Mouse (Mus musculus) ES-Bruce4 (cell line): ENCODE data around the gene 1700012B09Rik. TPM values are rescaled to one million over a fixed set of nuclear protein-coding genes. Genes with fewer than 3 reads are reported as not detected.

Source experiments
- H3K27ac ChIP-seq: 2 replicates; pipeline ENCODE4 v1.5.1; 2012; ENCODE audit warnings: low read length, inconsistent platforms; ENCODE audit not compliant: insufficient read depth
- H3K27me3 ChIP-seq: 2 replicates; pipeline ENCODE4 v1.6.1; 2012; ENCODE audit warnings: mild to moderate bottlenecking, low read length, inconsistent platforms; ENCODE audit not compliant: control insufficient read depth, poor library complexity, insufficient read depth, severe bottlenecking
- H3K36me3 ChIP-seq: 2 replicates; pipeline ENCODE4 v1.6.1; 2012; ENCODE audit warnings: inconsistent platforms, mild to moderate bottlenecking, low read length, moderate library complexity; ENCODE audit not compliant: control insufficient read depth, poor library complexity, insufficient read depth, severe bottlenecking
- H3K4me1 ChIP-seq: one replicate; pipeline ENCODE4 v1.8.1; 2011; ENCODE audit warnings: low read length; ENCODE audit not compliant: control insufficient read depth, insufficient read depth
- H3K4me3 ChIP-seq: 2 replicates; pipeline ENCODE4 v1.5.1; 2011; ENCODE audit warnings: low read depth, mild to moderate bottlenecking, low read length
- H3K9ac ChIP-seq: 2 replicates; pipeline ENCODE4 v1.6.1; 2012; ENCODE audit warnings: low read depth, mild to moderate bottlenecking, inconsistent platforms; ENCODE audit not compliant: poor library complexity, severe bottlenecking
- H3K9me3 ChIP-seq: replicated peaks from 2 replicates; pipeline ENCODE4 v1.6.1; 2012; ENCODE audit warnings: mild to moderate bottlenecking, low read length, inconsistent platforms; ENCODE audit not compliant: control insufficient read depth, poor library complexity, insufficient read depth, severe bottlenecking
- CTCF ChIP-seq: IDR thresholded peaks from one replicate; pipeline ENCODE4 v1.8.1; 2011; ENCODE audit warnings: low read depth, low read length
- EP300 ChIP-seq: IDR thresholded peaks from 2 replicates; pipeline ENCODE4 v1.6.1; 2011; ENCODE audit warnings: low read depth, low read length; ENCODE audit not compliant: insufficient read depth
- POLR2A ChIP-seq: IDR thresholded peaks from one replicate; pipeline ENCODE4 v1.8.1; 2011; ENCODE audit warnings: low read length; ENCODE audit not compliant: insufficient read depth
- polyA plus RNA-seq: library from polyadenylated mRNA; stranded (reverse); fragments of >200 nt; gene quantifications from 2 replicates; pipeline ENCODE4 v1.2.4, GENCODE M21; 2011; ENCODE audit warnings: low read depth; ENCODE audit not compliant: missing spikeins, insufficient read depth, insufficient read length

The 1700012B09Rik gene
- not detected in 2 replicates for polyA plus RNA-seq

DNA sequence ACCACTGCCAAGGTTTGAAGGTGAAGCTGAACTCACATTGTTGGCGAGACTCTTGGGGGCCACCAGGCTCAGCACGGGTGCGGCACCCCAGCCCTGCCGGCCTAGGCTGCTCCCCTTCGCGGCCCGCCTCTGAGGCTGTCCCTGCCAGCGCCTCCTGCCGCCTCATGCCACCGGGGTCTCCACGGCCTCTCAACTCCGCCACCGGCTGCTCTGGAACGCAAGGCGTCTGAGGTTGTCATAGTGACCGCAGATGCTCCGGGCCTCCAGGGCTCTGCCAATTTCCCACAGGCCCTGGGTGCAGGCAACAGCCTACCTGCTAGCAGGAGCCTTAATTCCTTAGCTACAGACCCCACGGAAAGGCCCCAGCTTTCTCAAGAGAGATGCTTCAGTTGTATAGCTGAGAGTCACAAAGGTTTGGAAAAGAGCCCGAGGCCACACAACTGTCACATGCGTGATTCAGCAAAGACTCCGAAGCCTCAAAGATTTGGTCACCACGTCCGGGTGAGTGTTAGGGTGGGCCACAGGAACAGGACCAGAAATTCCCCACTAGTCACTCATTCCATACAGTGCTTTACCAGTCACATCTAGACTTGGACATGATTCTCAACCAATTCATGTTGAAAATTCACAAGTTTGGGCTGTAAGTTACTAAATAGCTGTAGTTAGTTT is at the start of gene 1700012B09Rik:
TSS of gene 1700012B09Rik (minus strand) at position 228 of the 669 bp plus-strand sequence.
- Histone ChIP-seq H3K9ac (no peak within 1 kb of the TSS), H3K36me3 (no peaks in the 10 kb centered on the region), H3K9me3 (no peaks in the 10 kb centered on the region), H3K4me3 (peak within 1 kb of the TSS; percentile 10; the same call in 1 of the 2 replicates), H3K27ac (no peak within 1 kb of the TSS), H3K4me1 (no peaks in the 10 kb centered on the region), H3K27me3 (no peaks in the 10 kb centered on the region)
- no peak for TF ChIP-seq EP300
- no peak for TF ChIP-seq CTCF
- TF ChIP-seq POLR2A, result no peak

GRCm38 (mm10) chr9:14810111-14810510 is 39.3 kb upstream of the 1700012B09Rik start:
- H3K9me3 ChIP-seq, result no peaks in the 10 kb centered on the region
- no peaks in the 10 kb centered on the region for H3K4me1 ChIP-seq
- H3K36me3 ChIP-seq, result peaks cover 52% of the 10 kb centered on the region
- H3K27me3 ChIP-seq, result no peaks in the 10 kb centered on the region
- no peak for TF ChIP-seq EP300
- no peak for TF ChIP-seq CTCF
- TF ChIP-seq POLR2A, result no peak
- no peak overlapping the region for H3K27ac ChIP-seq
- H3K4me3 ChIP-seq, result no peak overlapping the region
- no peak overlapping the region for H3K9ac ChIP-seq

DNA sequence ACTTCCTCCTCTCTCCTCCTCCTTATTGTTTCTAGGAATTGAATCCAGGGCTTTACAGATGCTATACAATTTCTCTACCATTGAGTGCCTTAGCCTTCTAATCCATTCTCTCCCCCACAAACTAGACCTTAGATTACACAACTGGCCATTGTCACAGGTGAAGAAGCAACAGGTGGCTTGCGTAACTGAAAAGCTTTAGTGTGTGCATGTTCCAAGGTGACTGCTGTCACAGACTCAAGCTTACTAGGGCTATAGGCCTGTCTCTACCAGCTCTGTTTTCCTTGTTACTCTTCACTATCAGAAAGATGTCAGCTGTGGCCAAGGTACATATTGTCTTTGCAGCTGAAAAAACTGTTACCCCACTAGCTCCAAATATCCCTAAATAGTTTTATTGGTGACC is 36.0 kb upstream of the 1700012B09Rik start:
- TF ChIP-seq EP300, result no peak
- TF ChIP-seq CTCF, result no peak
- no peak for TF ChIP-seq POLR2A
- Histone ChIP-seq H3K9ac (no peak overlapping the region), H3K27ac (no peak overlapping the region), H3K4me3 (no peak overlapping the region), H3K27me3 (no peaks in the 10 kb centered on the region), H3K36me3 (peaks cover 56% of the 10 kb centered on the region), H3K4me1 (no peaks in the 10 kb centered on the region), H3K9me3 (no peaks in the 10 kb centered on the region)

GRCm38 (mm10) chr9:14805714-14806113 is 34.9 kb upstream of the 1700012B09Rik start:
- Histone ChIP-seq H3K9me3 (no peaks in the 10 kb centered on the region), H3K9ac (no peak overlapping the region), H3K4me1 (no peaks in the 10 kb centered on the region), H3K4me3 (no peak overlapping the region), H3K36me3 (peaks cover 55% of the 10 kb centered on the region), H3K27ac (no peak overlapping the region), H3K27me3 (no peaks in the 10 kb centered on the region)
- no peak for TF ChIP-seq CTCF
- no peak for TF ChIP-seq EP300
- no peak for TF ChIP-seq POLR2A

DNA sequence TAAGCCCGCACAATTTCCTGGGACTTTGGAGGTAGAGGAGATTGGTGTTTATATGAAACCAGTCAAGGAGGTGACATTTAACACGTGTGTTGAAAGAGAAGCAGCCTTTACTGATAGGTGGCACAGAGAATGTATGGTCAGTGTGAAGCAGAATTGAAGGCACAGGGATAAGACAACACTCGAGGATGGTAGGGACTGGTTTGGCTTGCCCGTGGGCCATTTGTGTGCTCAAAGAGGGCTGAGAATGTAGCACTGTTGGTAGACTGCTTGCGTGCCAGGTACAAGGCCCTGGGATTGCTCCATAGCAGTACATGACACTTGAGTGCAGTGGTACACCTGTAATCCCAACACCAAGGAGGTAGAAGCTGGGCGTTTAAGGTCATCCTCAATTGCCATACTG is 16.5 kb upstream of the 1700012B09Rik start:
- TF ChIP-seq POLR2A, result no peak
- TF ChIP-seq CTCF, result no peak
- TF ChIP-seq EP300, result no peak
- H3K36me3 ChIP-seq, result peaks cover 37% of the 10 kb centered on the region
- H3K27ac ChIP-seq, result no peak overlapping the region
- H3K4me1 ChIP-seq, result no peaks in the 10 kb centered on the region
- no peaks in the 10 kb centered on the region for H3K27me3 ChIP-seq
- no peak overlapping the region for H3K9ac ChIP-seq
- H3K4me3 ChIP-seq, result no peak overlapping the region
- H3K9me3 ChIP-seq, result no peaks in the 10 kb centered on the region

DNA sequence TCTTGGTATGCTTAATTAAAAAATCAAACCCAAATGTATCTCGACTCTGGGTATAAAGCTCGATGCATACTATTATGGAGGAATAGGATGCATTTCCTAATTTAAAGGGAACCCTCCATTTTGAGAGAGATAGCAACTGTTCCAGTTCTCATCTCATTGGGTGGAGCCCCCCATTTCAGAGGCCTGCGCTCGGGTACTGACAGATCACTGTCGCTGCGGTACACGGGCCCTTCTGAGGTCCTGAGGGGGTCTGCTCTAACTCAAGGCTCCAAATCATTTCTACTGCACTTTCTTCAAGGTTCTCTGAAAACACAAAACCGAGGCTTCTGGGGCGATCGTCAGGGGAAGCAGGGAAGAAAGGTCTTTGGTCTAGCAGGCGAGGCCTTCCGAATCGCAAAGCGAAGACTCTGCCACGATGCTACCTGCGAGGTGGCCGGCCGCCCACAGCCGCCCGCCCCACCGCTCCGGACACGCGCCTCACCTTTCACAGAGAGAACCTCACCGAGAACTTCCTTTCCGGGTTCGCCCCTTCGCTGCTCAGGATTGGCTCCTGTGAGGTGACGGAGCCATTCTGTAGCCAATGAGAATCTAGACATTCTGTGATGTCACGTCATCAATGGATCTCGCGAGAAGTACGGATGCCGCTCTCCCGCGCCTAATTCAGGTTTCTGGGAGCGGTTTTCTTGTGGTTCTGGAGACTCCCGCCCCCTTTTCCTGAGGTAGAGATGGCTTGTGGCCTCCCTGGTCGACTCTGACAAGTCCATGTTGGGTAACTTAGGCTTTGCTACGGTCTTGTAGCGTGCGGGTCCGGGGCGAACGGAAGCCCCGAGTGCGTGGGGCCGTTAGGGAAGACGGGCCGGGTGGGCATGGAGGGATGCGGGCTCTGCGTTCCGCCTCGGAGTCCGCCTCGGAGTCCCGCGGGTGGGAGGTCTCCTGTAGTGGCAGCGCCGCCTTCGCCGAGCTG is 13.5 kb upstream of the 1700012B09Rik start, which contains the start of the genes Mre11a and Ankrd49:
TSS of gene Mre11a (plus strand) at position 616 of the 964 bp plus-strand sequence.
TSS of gene Ankrd49 (minus strand) at position 818 of the 964 bp plus-strand sequence.
- Histone ChIP-seq H3K36me3 (peaks cover 38% of the 10 kb centered on the region), H3K4me1 (no peaks in the 10 kb centered on the region), H3K27ac (peak within 1 kb of the TSS; percentile 79), H3K27me3 (no peaks in the 10 kb centered on the region), H3K9me3 (no peaks in the 10 kb centered on the region), H3K9ac (peak within 1 kb of the TSS; percentile 91), H3K4me3 (peak within 1 kb of the TSS; percentile 99)
- TF ChIP-seq CTCF, result no peak
- TF ChIP-seq POLR2A, result peak; percentile 62
